Mouse (Mus musculus): Measurements from ENCODE around the gene Timm29.

Timm29 gene

DNA sequence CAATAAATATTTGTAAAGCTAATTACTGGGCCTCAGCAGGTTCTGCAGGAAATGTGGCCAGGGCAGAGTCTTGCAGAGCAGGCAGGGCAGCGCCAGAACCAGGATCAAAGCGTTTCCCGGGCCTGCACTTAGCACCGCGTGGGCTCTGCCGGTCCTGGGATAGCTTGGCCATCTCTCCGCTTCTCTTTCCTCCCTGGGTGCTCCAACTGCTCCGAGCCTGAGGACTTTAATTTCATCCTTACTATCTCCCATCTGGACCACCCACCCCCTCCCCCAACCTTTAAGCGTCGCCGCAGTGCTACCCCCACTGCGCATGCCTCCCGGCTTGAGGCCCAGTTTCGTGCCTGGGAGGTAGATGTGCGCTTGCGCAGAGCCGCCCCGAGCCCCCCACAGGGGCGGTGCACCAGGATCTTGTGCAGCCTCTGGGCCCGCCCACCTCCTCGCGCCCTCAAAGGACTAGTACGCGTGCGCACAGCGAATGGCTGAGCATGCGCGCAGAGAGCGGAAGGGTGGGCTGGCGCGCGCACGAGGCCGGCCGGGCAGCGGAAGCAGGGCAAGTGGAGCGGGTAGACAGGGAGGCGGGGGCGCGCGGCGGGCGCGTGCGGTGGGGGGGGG, 23.2 kb downstream of the Timm29 start, which contains the start of gene Smarca4:
Smarca4 (plus strand) TSS at position 553 of the 615 bp plus-strand sequence.
- peak; percentile 99 for DNase-seq (ENCODE audit: extremely low read depth, insufficient read length, low spot score)

DNA sequence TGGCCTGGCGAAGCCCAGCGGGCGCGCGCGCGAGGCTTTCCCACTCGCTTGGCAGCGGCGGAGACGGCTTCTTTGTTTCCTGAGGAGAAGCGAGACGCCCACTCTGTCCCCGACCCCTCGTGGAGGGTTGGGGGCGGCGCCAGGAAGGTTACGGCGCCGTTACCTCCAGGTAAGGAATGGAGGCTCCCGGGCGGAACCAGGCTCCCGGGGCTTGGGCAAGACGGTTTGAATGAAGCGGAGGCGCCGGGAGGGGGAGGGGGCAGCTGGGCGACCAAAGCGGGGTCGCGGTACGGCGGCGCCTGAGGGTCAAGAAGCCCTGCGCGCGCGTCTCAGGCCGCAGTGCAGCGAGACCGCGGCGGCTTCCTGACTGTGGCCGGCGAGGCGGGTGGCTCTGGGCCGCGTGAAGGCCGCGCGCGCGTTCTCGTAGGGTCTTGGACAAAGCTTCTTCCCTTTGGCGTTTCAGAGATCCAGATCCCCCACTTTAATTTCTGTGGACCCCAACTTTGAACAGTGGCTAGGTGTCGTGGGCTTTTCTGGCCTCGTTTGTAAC, 23.8 kb downstream of the Timm29 start:
- peak; percentile 89 for DNase-seq (ENCODE audit: extremely low read depth, insufficient read length, low spot score)

DNA sequence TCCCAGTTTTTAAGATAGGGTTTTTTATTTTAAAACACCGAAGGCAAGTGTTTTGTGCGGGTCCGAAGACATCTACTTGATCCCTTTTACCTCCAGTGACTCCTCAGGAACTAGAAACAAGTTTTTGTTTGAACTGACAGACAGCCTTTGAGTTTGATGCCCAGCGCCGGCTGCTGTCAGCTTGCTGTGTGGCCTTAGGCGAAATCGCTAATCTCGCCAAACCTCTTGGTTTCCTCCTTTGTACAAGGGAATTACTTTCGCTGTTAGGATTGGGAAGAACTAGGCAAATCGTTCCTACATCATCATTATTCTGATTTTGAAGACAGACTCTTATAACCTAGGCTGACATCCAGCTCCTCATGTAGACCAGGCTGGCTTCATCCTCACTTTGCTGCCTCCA, 24.5 kb downstream of the Timm29 start:
- DNase-seq (ENCODE audit: extremely low read depth, insufficient read length, low spot score): no peak

DNA sequence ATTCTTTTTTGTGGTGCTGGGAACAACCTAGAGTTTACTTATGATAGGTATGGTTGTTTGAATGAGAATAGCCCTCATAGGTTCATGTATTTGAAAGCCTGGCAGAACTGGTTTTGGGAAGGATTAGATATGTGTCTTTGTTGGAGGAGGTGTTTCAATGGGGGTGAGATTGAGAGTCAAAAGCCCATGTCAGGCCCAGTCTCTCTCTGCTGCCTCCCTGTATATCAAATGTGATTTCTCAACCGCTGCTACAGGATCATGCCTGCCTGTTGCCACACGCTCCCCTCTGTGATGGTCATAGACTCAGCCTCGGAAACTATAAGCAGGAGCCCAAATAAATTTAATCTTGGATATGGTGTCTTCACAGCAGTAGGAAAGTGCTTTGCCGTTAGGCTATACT, 27.7 kb downstream of the Timm29 start:
- DNase-seq (ENCODE audit: extremely low read depth, insufficient read length, low spot score): no peak

DNA sequence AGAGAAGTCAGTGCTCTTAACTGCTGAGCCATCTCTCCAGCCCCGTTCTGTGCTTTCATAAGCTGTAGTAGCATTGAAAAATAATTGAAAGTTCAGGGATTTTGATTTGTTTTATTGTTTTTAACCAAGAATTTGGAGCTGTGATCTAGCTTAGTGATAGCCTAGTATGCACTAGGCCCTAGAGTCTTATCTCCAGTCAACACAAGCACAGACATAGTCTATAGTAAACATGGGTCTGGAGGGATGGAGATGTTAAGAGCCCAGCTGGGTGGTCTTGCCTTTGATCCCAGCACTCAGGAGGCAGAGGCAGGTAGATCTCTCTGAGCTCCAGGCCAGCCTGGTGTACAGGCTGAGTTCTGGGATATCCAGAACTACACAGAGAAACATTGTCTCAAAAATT, 30.2 kb downstream of the Timm29 start:
- no peak for DNase-seq (ENCODE audit: extremely low read depth, insufficient read length, low spot score)

DNA sequence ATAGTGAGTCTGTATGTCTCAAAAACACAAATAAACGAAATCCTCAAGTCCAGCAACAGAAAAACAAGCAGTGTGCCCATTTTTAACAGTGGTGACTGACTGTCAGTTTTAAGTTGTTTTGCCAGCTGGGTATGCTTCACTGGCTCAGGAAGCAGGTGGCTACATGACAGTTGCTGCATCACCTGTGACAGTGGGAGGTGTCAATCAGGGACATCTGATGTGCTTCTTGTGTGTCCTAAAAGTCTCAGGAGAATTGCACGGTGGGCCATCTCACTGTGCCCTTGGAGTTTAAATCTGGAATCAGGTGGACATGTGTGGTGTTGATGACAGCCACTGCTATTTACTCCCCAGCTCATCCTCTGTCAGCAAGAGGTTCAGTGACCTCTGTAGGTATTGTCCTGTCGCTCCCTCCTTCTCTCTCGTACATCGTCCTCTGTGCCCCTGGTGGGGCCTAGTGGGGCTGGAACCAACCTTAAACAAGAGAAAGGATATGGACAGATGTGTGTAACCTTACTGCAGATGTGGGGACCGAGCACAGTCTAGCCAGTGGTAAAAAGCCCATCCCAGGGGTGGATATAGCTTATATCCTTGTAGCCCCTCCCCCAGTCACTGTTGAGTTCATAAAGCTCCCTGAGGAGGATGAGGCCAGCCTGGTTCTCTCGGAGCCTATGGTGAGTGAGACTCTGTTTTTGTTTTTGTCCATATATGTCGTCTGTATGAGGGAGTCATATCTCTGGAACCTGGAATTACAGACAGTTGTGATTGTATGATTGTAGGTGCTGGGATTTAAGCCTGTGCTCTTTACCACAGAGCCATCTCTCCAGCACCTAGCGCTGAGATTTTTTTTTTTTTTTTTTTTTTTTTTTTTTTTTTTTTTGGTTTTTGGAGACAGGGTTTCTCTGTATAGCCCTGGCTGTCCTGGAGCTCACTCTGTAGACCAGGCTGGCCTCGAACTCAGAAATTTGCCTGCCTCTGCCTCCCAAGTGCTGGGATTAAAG, 33.1 kb downstream of the Timm29 start:
- DNase-seq (ENCODE audit: extremely low read depth, insufficient read length, low spot score): no peak

DNA sequence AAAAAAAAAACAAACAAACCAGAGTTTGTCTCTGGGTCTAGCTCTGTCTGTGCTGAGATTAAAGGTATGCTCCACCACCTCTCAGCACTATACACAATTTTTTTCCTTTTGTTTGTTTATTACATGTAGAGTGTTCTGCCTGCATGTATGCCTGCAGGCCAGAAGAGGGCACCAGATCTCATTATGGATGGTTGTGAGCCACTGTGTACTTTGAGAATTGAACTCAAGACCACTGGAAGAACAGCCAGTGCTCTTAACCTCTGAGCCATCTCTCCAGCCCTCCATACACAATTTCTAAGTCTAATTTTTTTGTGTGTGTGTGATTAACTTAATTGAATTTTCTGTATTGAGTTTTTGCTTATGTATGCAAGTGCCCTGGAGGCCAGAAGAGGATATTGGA, 34.0 kb downstream of the Timm29 start:
- DNase-seq (ENCODE audit: extremely low read depth, insufficient read length, low spot score): no peak

DNA sequence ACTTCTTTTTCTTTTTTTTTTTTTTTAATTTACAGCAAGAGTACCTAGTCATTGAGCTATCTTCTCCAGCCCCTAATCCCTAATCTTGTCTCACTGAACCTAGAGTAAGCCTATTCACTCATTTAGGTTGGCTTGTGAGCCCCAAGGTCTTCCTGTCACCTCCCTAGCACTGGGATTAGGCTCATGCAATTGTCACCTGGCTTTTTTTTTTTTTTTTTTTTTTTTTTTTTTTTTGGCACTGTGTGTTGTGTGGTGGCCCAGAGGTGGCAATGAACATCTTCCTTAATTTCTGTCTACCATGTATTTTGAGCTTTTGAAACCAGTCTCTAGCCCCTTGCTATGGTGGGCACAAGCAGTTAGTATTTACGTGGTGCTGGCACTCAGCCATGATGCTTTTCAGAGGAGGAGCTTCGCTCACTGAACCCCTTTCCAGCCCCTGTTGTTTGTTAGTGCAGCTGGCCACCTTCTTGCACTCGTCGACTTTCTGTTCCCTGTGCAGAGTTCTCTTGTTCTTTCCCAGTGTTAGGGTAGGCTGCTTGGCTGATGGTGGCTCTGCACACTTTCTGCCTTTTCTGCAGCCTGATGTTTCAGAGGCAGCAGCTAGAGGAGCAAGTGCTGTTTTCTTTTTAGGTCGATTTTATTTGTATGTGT, 34.7 kb downstream of the Timm29 start:
- no peak for DNase-seq (ENCODE audit: extremely low read depth, insufficient read length, low spot score)

DNA sequence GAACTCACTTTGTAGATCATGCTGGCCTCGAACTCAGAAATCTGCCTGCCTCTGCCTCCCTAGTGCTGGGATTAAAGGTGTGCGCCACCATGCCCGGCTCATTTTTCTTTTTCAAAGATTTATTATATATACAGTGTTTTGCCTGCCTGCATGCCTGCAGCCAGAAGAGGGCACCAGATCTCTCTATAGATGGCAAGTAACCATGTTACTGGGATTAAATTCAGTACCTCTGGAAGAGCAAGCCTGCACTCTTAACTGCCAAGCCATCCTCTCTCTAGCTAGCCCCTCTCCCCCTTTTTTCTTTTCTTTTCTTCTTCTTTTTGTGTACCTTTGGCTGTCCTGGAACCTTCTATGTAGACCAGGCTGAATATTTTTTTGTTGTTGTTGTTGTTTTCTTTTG, 38.2 kb downstream of the Timm29 start:
- peak; percentile 34 for DNase-seq (ENCODE audit: extremely low read depth, insufficient read length, low spot score)

DNA sequence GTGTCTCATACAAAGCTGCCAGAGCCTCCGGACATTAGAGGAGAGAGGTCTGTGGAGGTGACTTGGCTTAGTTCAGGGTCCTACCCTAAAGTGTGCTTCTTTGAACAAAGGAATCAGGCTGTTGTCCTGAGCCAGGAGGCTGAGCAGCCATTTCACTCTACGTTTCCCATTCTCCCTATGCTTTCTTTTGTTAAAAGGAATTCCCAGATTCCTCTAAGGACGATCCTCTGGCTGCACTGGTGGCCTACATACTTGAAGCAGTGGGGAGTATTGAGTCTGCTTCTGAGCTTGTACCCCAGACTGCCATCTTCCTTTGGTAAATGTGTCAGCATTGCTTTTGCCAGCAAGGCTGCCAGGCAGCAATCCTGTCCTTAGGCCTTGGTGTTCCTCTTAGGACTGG, 40.6 kb downstream of the Timm29 start:
- DNase-seq (ENCODE audit: extremely low read depth, insufficient read length, low spot score): no peak

DNA sequence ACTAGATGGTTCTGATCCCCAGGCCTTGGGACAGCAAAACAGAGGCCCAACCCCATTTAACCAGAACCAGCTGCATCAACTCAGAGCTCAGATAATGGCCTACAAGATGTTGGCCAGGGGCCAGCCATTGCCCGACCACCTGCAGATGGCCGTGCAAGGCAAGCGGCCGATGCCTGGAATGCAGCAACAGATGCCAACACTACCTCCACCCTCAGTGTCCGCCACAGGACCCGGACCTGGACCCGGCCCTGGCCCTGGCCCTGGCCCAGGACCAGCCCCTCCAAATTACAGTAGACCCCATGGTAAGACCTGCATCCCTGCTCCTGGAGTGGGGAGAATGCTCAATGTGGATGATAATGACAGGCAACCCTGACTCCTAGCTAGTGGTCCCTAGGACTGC, 43.1 kb downstream of the Timm29 start:
- DNase-seq (ENCODE audit: extremely low read depth, insufficient read length, low spot score): no peak

DNA sequence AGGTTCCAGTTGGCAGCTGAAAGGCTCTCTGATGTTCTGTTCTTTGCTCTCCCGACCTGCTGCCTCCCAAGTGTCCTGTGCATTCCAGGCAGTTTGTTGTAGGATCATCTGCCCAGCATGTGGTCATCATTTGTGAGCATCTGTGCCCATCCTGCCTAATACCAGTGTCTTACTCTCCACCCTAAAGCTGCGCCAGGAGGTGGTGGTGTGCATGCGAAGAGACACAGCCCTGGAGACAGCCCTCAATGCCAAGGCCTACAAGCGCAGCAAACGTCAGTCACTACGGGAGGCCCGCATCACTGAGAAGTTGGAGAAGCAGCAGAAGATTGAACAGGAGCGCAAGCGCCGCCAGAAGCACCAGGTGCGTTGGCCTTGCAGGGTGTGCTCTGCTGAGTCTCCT, 46.5 kb downstream of the Timm29 start:
- no peak for DNase-seq (ENCODE audit: extremely low read depth, insufficient read length, low spot score)
